In the genomic region with DNA sequence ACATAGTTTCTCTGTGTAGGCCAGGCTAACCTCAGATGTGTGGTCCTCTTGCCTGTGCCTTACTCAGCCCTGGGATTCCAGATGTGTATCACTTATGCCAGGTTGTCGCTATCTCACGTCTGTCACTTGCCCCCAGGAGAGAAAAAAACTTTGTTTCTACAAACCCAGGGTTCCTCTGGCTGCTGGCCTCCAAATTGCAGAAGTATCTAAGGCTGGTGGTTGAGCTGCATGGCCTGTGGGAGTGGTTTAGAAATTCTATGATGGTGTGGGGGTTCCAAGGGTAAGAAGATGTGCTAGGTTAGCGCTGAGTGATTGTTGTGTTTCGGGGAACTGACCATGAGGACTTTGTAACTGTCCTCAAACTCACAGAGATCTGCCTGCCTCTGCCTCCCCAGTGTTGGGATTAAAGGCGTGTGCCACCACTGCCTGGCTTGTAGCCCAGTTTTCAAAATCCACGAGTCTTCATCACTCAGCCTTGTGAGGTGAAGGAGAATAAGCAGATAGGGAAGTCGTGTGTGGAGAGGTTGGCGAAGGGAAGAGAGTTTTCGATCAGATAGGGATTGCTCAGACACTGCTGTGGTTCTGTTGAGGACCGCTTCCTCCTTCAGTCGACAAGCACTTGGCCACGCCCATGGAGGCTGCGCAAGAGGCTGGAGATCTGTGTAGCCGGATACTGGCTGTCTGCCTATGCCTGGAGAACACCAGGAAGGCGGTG, we compare ENCODE assay signal across 12 mouse cellular contexts. TPM values are rescaled to one million over a fixed set of nuclear protein-coding genes. Genes with fewer than 3 reads are reported as not detected.
DNase-seq lines count a peak whose midpoint lies in the region; ATAC-seq and TF ChIP-seq lines count a peak whose summit lies in the region.
"Had no signal": no experiment of that assay in that cellular context is flagged by ENCODE, and none has a peak within 500 bp of the region (broad histone marks: within the 10 kb centered on the region; RNA-seq: fewer than 3 reads in every experiment).

No protein-coding gene starts in this region.

- intact Hi-C loops in heart, postnatal 10 days (cut with DNase I), result no loop called here

- no peak overlapping the region for H3K4me2 ChIP-seq in hindbrain, postnatal 0 days (ENCODE audit: low read depth, low read length)
- H3K4me2 ChIP-seq: midbrain, embryonic 11.5 days had no signal

- H3K9me3 ChIP-seq in megakaryocyte, embryonic 14.5 days, result peaks cover 21% of the 10 kb centered on the region
- H3K9me3 ChIP-seq in hindbrain, postnatal 0 days (ENCODE audit: low read length), result 0 out of 2 replicates have a peak, but pooled peaks cover 2% of the 10 kb centered on the region

- peak overlapping the region; percentile 70 for H3K4me3 ChIP-seq in megakaryocyte, embryonic 14.5 days (replicated peaks)
- no peak overlapping the region for H3K4me3 ChIP-seq in hindbrain, postnatal 0 days (ENCODE audit: low read length)

- peaks cover 98% of the 10 kb centered on the region for H3K36me3 ChIP-seq in megakaryocyte, embryonic 14.5 days (replicated peaks; ENCODE audit: low read length)
- no peaks in the 10 kb centered on the region for H3K36me3 ChIP-seq in hindbrain, postnatal 0 days (ENCODE audit: insufficient read depth, low read length)

- TF ChIP-seq CTCF in hindbrain, postnatal 0 days (IDR thresholded peaks at IDR 0.05; ENCODE audit: low read depth), result no peak

- ATAC-seq in hindbrain, postnatal 0 days, result no peak

- no peaks in the 10 kb centered on the region for H3K27me3 ChIP-seq in megakaryocyte, embryonic 14.5 days (replicated peaks)
- no peaks in the 10 kb centered on the region for H3K27me3 ChIP-seq in hindbrain, postnatal 0 days (ENCODE audit: insufficient read depth, low read length)

- DNase-seq in heart, adult 9 months (ENCODE audit: low spot score in 2 of 2), result peak; percentile 27 to 35
- no peak for DNase-seq in heart, postnatal 10 days
- peak; percentile 99 for DNase-seq in MEL-GATA-1-ER (ENCODE audit: extremely low read depth, low read depth)
- peak; percentile 74 for DNase-seq in liver
- no peak for DNase-seq in retina, embryonic 14.5 days (ENCODE audit: low spot score)
- DNase-seq in hindbrain, postnatal 0 days (ENCODE audit: low spot score), result no peak
- DNase-seq in adipocyte (ENCODE audit: low spot score), result no peak
- DNase-seq: layer of hippocampus, postnatal 36 days; retina, postnatal 1 day; thymus, postnatal 25 days had no signal

- no peak overlapping the region for H3K9ac ChIP-seq in hindbrain, postnatal 0 days (replicated peaks; ENCODE audit: low read length)

- 93% methylated on average over 15 of the region's 15 CpGs for WGBS in hindbrain, postnatal 0 days

- no peak overlapping the region for H3K27ac ChIP-seq in hindbrain, postnatal 0 days

- peaks cover 60% of the 10 kb centered on the region for H3K4me1 ChIP-seq in megakaryocyte, embryonic 14.5 days
- no peaks in the 10 kb centered on the region for H3K4me1 ChIP-seq in hindbrain, postnatal 0 days (ENCODE audit: insufficient read depth, low read length)

RNA-seq across cellular contexts. Expression of gene Alox5ap, which starts 10.0 kb away (rescaled TPM):
- total RNA-seq in heart, postnatal 10 days (2021), result 10 to 100 TPM; 10.1 to 12.0 TPM
- 15.7 and 31.2 TPM in 2 replicates for polyA plus RNA-seq in megakaryocyte, embryonic 14.5 days (2012; ENCODE audit: insufficient read depth, low replicate concordance)
- total RNA-seq in hindbrain, postnatal 0 days (2014; rRNA removed), result 5.7 and 6.6 TPM in 2 replicates
- polyA plus RNA-seq in hindbrain, postnatal 0 days (2015; fragmentation: Nextera tagmentation; extraction: Ambion mirVana), result 10.7 and 14.4 TPM in 2 replicates

Comparison
In these comparisons a context has a peak if more than half of its experiments do, and no peak if none do; other contexts are left out.
1. DNase-seq: peak in heart, adult 9 months (2 of 2), MEL-GATA-1-ER (single experiment) and liver (single experiment); none in heart, postnatal 10 days (0 of 2), retina, embryonic 14.5 days (single experiment), hindbrain, postnatal 0 days (single experiment) and adipocyte (single experiment).